8 mouse cellular contexts compared by ENCODE assay signal in the genomic region with DNA sequence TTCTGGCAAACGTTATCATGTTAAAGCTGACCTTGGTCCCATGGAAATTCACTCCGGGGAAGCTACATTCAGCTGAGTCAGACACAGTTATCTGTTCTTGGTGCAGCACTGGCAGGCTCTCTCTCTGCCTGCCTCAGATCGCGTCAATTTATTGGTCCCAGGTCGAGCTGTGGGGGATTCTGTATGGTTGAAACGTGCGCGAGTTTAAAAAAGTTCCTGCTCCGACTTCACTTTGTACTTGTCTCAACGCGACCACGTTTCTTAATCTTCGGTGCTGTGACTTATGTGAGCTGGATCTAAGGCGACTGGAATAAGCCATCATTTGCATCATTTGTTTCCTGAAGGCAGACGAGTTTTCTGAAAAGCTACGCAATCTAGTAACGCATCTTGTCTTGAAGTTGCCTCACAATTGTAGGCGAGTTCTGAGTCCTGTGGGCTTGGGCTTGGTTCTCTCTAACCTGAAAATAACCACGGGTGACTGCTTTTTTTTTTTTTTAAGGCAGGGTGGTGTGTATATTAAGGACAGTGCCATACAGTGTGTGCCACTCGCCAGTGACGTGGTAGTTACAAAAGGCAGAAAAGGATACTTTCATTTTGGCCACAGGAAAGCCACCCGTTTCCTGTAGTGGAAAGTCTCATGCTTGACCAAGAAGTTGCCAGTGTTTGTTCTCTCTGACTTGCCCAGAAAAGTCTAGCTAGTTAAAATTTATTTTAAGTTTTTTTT. TPM values are rescaled to one million over a fixed set of nuclear protein-coding genes. Genes with fewer than 3 reads are reported as not detected.
A peak's percentile ranks its signal among the peaks of the same experiment; 100 is the strongest.
DNase-seq lines count a peak whose midpoint lies in the region; ATAC-seq lines count a peak whose summit lies in the region.

No protein-coding gene starts in this region.

- peak; percentile 57 for ATAC-seq in activated CD4-positive, CD25-positive, alpha-beta regulatory T cell, adult 4 months
- peak; percentile 75 for ATAC-seq in megakaryocyte, adult 5-6 weeks (ENCODE audit: poor library complexity, severe bottlenecking)

- DNase-seq in kidney, adult 9 months = peak; percentile 32
- no peak for DNase-seq in kidney, postnatal 25 days
- DNase-seq in heart, postnatal 36 days = peak; percentile 21 to 22
- DNase-seq in left cerebral cortex, adult 8-10 months (ENCODE audit: low spot score in 2 of 2) = no peak
- no peak for DNase-seq in layer of hippocampus, adult 9-11 months
- no peak for DNase-seq in left cerebral cortex, adult 9 months (ENCODE audit: low spot score in 2 of 2)

- intact Hi-C loops in heart, postnatal 36 days (cut with DNase I) = no loop called here

RNA-seq across cellular contexts. Expression of gene Esr1, which starts 1.1 kb away (rescaled TPM):
- 1 to 10 TPM in 1 of 2 experiments, under 1 TPM in 1; 0.68 to 7.2 TPM for polyA plus RNA-seq in activated CD4-positive, CD25-positive, alpha-beta regulatory T cell, adult 4 months (2017; shearing (Covaris generic))
- 1 to 10 TPM in 1 of 2 experiments, under 1 TPM in 1; 0.76 to 1.4 TPM for total RNA-seq in heart, postnatal 36 days (2021)
- 3.9 and 4.0 TPM in 2 replicates for total RNA-seq in megakaryocyte, adult 5-6 weeks (2015)
- total RNA-seq in megakaryocyte, adult 5-6 weeks (2017) = 2.4 and 3.3 TPM in 2 replicates
- total RNA-seq in left cerebral cortex, adult 8-10 months (2022) = 1 to 10 TPM; 1.6 to 3.8 (median 2.2) TPM

Comparison
In these comparisons a context has a peak if more than half of its experiments do, and no peak if none do; other contexts are left out.
1. DNase-seq: peak in kidney, adult 9 months (single experiment) and heart, postnatal 36 days (2 of 2); none in kidney, postnatal 25 days (0 of 2), left cerebral cortex, adult 8-10 months (0 of 2), layer of hippocampus, adult 9-11 months (single experiment) and left cerebral cortex, adult 9 months (0 of 2).